Mouse (Mus musculus) liver, adult (tissue): Measurements from ENCODE around the gene Tas2r143.

Experiments
- GATA4 ChIP-seq: IDR thresholded peaks from 2 replicates; pipeline ENCODE4 v1.6.1; 2014; ENCODE audit warnings: mild to moderate bottlenecking, low read length; ENCODE audit not compliant: insufficient replicate concordance

Tas2r143 gene

DNA sequence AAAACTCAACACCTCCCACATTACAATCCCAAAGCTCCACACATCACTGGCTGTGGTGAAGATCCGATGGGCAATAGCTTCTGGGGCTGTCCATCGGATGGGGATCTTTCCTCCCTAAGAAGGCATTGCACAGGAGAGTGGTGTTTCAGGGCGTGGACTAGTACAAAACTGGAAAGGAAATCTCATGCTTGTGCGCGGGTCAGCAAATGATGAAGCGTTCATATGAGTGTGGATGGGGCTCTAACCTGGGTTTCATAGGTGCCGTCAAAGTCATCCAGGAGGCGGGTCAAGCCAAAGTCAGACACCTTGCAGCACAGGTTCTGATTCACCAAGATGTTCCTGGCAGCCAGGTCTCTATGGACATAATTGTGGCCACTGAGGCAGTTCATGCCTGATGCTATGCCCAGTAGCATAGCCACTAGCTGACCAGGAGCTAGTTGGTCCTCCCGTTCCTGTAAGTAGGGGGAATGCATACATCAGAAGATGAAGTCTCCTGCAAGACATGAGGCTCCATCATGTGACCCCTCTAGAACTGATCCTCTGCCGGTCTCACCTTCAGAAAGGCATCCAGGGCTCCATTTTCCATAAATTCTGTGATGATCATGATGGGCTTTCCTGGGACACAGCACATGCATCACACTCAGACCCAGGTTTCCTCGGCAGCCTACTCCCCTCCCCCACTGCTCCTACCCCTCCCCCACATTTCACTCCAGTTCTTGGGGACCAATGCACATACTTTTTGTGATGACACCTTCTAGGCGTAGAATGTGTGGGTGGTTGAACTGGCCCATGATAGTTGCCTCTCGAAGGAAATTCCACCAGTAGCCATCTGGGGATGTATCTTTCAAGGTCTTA, 38.8 kb upstream of the Tas2r143 start:
- no peak for TF ChIP-seq GATA4

DNA sequence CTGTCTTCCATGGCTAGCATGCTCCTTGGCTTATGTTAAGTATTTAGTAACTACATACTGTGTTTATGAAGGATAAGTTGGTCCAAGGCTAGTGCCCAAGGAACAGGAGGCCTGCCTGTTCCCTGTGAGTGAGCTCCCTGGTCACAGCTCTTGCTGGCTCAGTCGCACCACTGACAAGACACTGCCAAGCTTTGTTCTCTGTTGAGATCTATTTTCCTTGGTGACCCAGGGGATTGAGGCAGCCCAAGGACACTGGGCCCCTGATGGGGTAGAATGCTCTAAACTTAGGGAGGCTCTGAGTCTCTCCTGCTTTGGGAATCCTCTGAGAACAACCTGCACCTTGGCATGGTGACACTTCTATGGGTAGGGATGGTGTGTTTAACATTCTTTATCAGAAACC, 38.0 kb upstream of the Tas2r143 start:
- no peak for TF ChIP-seq GATA4

DNA sequence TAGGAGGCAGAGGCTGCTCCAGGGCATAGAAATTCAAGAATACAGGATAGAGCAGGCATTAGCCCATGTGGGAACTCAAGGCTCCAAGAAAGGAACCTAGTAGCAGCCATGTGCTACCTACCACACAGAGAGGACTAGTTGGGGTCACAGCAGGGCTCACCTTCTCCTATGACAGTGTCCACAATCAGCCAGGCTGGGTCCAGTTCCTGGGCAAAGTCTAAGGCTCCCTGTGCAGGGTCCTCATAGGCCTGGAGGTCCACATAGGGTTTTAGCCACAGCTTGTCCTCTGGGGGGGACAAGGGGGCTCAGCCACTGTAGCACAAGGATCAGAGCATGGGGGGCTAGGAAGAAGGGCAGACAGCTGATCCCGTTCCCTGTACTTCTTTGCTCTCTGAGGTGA, 37.5 kb upstream of the Tas2r143 start:
- no peak for TF ChIP-seq GATA4

DNA sequence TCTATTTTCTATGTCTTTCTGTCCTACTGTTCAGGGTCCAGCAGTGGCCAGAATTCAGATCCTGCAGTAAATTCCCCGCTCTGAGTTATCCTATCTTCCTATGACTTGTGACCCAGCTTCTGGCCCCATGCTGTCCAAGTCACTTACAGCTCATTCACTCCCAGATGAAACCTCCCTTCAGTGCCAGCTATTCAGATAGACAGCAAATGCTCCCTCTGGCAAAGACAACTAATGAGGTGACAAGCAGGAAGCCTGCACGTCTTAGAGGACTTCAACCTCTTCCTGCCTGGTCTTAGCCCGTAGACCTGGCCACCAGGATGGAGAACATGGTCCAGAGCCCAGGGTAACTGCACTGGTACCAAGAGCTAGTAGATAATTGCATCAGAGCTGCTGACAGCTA, 37.1 kb upstream of the Tas2r143 start:
- TF ChIP-seq GATA4: no peak

DNA sequence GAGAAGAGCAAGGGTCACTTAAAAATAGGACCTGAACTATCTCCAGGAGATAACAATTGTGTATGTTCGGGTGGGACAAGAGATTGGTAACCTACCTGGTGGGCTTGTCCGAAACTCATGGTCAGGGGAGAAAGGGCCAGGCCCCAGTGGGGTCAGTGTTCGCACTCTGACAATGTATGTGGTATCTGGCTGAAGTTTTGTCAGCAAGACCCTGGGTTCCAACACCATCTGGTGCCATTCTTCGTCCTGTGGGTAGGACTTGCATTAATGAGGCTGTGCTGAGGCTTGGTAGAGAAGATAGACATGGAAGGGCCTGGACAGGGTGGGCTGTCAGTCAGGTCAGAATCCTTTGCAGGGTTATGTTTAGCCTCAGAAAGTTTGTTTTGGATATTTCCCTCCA, 36.0 kb upstream of the Tas2r143 start:
- TF ChIP-seq GATA4: no peak

DNA sequence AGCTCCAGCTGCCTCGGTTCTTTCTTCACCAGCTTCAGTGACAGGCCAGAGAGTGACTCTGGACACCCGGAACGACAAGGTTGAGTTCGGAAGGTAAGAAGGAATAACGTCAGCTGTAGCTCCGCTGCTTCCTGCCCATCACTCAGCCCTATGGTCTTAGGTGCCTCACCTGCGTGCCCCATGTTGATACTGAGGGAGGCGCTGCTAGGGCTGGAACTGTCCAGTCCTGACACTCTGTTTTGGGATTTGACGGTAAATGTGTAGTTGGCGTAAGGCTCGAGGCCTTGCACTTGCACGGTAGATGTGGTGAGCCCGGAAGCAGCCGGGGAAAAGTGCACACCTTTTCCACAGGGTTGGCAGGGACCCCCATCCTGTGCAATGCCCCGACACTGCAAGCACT, 35.4 kb upstream of the Tas2r143 start:
- TF ChIP-seq GATA4: no peak

DNA sequence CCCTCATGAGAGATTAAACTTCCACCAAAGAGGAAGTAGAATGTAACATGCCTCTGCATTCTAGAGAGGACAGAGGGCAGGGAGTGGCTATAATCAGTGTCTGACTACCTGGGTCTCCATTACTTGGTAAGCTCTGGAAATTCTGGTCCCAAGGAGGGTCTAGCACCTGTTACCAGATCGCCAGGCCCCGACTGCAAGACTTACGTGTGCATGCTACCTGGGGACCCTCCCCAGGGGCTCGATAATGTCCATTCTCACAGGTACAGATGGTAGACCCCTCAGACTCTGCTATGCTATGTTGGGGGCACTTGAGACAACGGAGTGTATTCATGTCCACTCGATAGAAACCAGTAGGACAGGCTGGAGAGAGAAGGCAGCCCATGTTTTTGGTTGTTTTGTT, 34.8 kb upstream of the Tas2r143 start:
- no peak for TF ChIP-seq GATA4

DNA sequence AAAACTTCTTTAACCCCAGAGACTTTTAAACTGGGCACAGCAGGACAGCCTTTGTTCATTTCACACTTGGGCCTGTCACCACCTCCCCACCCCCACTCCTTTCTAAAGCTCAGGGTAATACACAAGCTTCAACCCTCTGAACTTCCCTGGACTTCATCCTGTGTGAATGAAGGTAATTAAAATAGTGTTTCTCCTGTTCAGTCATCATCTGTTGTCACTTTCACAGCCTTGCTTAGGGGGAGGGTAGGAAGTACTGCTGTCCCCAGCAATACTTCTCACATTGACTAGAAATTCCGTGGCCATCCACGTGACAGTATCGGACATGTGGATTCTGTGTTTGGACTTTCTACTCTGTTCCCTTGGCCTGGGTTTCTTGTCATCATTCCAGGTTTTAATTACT, 30.2 kb upstream of the Tas2r143 start:
- TF ChIP-seq GATA4: no peak

DNA sequence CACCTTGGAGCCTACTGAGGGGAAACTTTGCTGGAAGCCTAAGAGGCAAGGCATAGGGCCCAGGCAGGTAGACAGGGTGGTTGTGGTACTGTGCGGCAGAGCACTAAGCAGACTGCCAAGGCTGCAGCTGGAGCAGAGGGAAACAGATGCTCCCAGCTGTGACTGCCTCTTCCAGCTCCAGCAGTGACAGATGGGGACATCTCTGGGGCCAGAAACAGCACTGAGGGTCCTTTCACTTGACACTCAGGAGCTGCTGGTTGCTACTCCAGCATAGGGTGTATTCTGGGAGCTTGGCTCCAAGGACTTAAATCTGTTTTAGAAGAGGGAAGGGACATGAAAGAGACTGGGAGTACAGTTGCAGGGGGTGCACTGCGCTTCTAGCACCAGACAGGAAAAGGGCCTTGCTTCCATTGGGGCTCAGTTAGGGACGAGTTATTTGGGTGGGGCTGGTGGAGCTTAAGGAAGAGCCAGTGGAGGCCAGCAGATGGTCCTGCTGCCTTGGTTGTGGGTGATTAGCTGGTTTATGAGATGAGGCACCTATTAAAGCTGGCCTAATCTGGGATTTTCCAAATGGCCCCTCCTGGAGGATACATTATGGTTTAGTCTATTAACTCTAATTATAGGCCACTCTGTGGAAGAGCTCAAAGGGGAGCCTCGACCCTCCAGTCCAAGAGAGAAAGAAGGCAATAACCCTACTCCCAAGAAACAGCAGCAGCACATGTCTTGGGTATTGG, 29.2 kb upstream of the Tas2r143 start:
- no peak for TF ChIP-seq GATA4

DNA sequence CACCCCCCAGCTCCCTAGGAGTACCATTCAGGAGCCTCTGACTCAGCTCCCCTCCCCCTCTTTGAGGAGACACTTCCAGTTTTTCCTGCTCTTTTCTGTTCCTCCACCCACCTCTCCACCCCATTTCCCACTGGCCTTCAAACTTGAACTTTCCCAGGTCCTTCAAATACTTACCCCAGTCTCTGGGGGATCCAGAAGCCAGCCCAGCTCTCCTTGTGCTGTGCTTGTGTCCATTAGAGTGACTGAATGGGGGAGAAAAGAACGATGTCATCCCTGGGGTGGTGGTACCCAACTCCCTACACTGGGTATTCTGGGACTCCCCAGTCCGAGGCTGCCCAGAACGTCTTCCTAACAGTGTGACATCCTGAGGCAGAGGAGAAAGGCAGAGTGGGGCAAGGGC, 28.0 kb upstream of the Tas2r143 start:
- TF ChIP-seq GATA4: no peak

DNA sequence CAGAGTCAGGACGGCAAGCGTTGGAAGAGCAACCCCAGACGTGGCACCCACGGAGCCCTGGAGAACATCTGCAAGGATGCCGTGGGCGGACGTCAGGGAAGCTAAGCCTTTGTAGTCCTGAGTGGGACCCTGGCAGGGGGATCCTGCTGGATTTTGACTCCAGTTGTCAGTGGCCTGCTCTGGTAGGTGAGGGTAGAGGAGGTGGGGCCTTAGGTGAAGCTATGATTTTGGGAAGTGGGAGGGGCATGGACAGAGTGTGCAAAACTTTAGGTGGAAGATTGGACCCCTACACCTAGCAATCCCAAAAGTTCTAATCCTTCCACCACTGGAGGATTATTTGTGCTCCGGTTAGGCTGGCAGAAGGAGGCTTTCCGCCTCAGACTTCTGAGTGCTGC, 27.6 kb upstream of the Tas2r143 start:
- no peak for TF ChIP-seq GATA4

DNA sequence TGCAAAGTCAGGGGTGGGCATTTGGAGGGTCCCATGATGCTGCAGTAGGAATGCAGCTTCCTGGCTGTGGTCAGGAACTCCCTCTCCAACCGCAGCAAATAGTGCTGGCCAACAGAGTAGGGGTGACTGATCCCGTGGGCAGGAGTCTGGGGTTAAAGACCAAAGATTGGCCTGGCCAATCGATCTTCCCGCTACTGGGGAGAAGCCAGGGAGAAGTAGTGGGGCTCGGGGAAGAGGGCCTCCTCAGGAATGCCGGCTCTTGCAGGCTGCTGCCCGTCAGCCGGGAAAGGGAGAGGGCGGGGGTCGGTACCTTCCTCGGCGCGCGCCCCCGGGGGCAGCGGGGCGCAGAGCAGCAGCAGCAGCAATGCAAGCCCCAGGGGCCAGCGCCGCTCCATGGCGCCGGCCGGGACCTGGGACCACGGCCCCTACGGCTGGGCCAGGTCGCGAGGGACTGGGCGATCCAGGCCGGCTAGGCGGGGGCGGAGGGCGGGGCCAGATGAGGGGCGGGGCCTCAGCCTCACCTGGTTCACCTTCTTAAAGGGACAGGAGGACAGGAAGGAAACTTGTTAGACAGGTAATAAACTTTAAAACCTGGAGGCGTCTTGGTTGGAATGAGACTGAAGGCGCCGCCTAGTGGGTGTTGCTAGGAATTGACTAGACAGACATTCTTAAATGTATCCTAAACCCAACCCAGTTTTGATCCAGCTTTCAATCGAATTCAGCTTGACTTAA, 27.1 kb upstream of the Tas2r143 start, which contains the start of gene Epha1:
Gene Epha1, minus strand, starts transcription at position 453 of the 732 bp plus-strand sequence.
- TF ChIP-seq GATA4: no peak; the same call in 1 of the 2 replicates

DNA sequence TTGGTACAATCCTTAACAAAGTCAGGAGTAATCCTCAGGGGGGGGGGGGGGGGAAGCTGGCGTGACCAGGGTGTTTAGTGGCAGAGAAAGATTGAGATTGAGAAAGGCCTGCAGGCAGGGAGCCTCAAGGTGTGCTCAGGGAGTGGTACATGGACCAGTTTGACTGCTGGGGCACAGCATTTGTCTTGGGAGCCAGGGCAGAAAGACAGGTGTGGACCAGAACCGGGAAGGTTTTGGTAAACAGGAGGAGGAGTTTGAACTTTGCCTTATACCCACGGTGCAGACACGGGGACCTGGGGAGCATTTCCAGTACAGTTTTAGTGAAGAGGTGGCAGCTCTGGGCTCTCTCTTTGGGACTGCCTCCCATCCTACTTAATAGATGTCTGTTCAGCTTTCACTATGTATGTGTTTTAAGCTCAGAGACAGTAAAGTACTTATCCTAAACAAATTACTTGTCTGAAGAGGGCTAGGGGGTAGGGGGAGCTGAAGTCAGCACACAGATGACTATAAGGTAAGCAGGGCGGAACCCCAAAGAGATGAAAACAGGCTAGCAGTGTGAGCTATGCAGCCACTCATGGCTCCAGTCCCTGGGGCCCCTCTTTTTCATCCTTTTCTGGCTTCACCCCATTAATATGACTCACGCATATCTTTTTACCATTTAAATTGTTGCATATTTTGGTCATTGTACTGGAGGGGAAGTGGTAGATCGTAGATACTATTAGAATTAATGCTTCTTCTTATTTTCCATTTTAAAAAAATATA, 26.2 kb upstream of the Tas2r143 start:
- TF ChIP-seq GATA4: no peak

DNA sequence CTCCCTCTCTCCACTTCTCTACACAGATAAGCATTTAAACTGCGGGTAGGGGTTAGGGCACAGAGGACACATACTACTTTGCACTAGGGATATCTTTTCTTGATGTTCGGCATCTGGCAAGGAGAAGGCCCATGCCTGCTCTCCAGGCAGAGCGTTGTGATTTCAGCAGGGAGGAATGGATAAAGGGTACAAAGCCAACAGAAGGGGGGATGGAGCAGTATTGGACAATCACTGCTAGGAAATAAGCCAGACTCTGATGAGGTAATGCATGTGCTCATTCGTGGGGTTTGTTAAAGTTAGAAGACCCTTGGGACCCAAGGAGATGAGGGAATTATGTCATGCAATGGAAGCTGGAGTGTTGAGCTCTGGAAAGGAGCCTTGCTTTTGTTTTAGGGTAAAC, 25.3 kb upstream of the Tas2r143 start:
- TF ChIP-seq GATA4: no peak

DNA sequence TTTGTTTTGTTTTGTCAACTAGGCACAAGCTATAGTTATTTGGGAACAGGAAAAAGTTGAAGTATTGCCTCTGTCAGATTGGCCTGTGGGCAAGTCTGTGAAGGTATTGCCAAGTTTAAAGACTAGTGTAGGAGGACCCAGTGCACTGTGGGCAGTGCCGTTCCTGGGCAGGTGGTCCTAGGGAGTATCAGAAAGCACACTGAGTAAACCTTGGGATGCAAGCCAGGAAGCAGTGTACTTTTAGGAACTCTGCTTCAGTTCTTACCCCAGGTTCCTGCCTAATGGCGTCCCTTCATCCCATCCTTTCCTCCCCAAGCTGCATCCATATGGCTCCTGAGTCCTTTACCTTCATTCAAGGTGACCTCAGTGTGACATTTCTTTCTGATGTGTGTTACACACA, 24.9 kb upstream of the Tas2r143 start:
- TF ChIP-seq GATA4: no peak
